Mouse (Mus musculus): ENCODE measurements around the gene Tuba3a. TPM values are rescaled to one million over a fixed set of nuclear protein-coding genes. Genes with fewer than 3 reads are reported as not detected.

Gene Tuba3a
- total RNA-seq, 1 experiment = 84.8 TPM

GRCm38 (mm10) chr6:125238396-125238795 lies 47.4 kb downstream of the Tuba3a start:
- no peaks in the 10 kb centered on the region for H3K36me3 ChIP-seq (ENCODE audit: control insufficient read depth, insufficient read depth, low read length, poor library complexity, severe bottlenecking)
- no peaks in the 10 kb centered on the region for H3K9me3 ChIP-seq (ENCODE audit: control insufficient read depth, insufficient read depth, low read depth, low read length)
- no peak for TF ChIP-seq HCFC1 (IDR thresholded peaks at IDR 0.05; ENCODE audit: borderline replicate concordance, insufficient read depth, low read length)
- no peak for TF ChIP-seq ZC3H11A (IDR thresholded peaks at IDR 0.05; ENCODE audit: borderline replicate concordance, low read depth, low read length)
- no peak for TF ChIP-seq CHD2 (IDR thresholded peaks at IDR 0.05; ENCODE audit: low read depth, low read length)
- no peak for TF ChIP-seq MAFK (IDR thresholded peaks at IDR 0.05; ENCODE audit: insufficient read depth, low read depth, low read length)
- TF ChIP-seq ZNF384 (IDR thresholded peaks at IDR 0.05; ENCODE audit: low read depth, low read length) = no peak
- in situ Hi-C loops (cut with MboI; ENCODE audit: low sequenced_read_pairs in 2 of 2, unreplicated experiment in 2 of 2) = no loop called here
- peaks cover 0 to 6% of the 10 kb centered on the region in 2 experiments; a peak in 1 of 4 replicates for H3K4me1 ChIP-seq (ENCODE audit: control insufficient read depth in 2 of 2, insufficient read depth in 2 of 2, low read length in 2 of 2, poor library complexity in 1 of 2)
- DNase-seq (ENCODE audit: low read depth, low spot score) = no peak
- no peak overlapping the region for H3K9ac ChIP-seq (ENCODE audit: insufficient read depth, low read depth, low read length, poor library complexity, severe bottlenecking)
- no peak overlapping the region for H3K4me3 ChIP-seq (ENCODE audit: insufficient read depth in 1 of 2, low read depth in 1 of 2, low read length in 2 of 2, poor library complexity in 1 of 2, severe bottlenecking in 1 of 2)
- H3K27ac ChIP-seq (ENCODE audit: insufficient read depth, low read depth, low read length, poor library complexity, severe bottlenecking) = no peak overlapping the region

GRCm38 (mm10) chr6:125237421-125237820 lies 48.4 kb downstream of the Tuba3a start:
- in situ Hi-C loops (cut with MboI; ENCODE audit: low sequenced_read_pairs in 2 of 2, unreplicated experiment in 2 of 2) = no loop called here
- Histone ChIP-seq H3K36me3 (ENCODE audit: control insufficient read depth, insufficient read depth, low read length, poor library complexity, severe bottlenecking) (no peaks in the 10 kb centered on the region), H3K27ac (ENCODE audit: insufficient read depth, low read depth, low read length, poor library complexity, severe bottlenecking) (no peak overlapping the region), H3K4me1 (ENCODE audit: control insufficient read depth in 2 of 2, insufficient read depth in 2 of 2, low read length in 2 of 2, poor library complexity in 1 of 2) (peaks cover 0 to 6% of the 10 kb centered on the region in 2 experiments; a peak in 1 of 4 replicates), H3K4me3 (ENCODE audit: insufficient read depth in 1 of 2, low read depth in 1 of 2, low read length in 2 of 2, poor library complexity in 1 of 2, severe bottlenecking in 1 of 2) (no peak overlapping the region), H3K9me3 (ENCODE audit: control insufficient read depth, insufficient read depth, low read depth, low read length) (no peaks in the 10 kb centered on the region), H3K9ac (ENCODE audit: insufficient read depth, low read depth, low read length, poor library complexity, severe bottlenecking) (no peak overlapping the region)
- TF ChIP-seq HCFC1 (IDR thresholded peaks at IDR 0.05; ENCODE audit: borderline replicate concordance, insufficient read depth, low read length) = no peak
- TF ChIP-seq CHD2 (IDR thresholded peaks at IDR 0.05; ENCODE audit: low read depth, low read length) = no peak
- no peak for TF ChIP-seq ZNF384 (IDR thresholded peaks at IDR 0.05; ENCODE audit: low read depth, low read length)
- TF ChIP-seq ZC3H11A (IDR thresholded peaks at IDR 0.05; ENCODE audit: borderline replicate concordance, low read depth, low read length) = no peak
- TF ChIP-seq MAFK (IDR thresholded peaks at IDR 0.05; ENCODE audit: insufficient read depth, low read depth, low read length) = no peak
- no peak for DNase-seq (ENCODE audit: low read depth, low spot score)

GRCm38 (mm10) chr6:125236782-125237181 lies 49.1 kb downstream of the Tuba3a start, which contains the start of gene Cd27:
Gene Cd27 (minus strand): TSS chr6:125237010.
- in situ Hi-C loops (cut with MboI; ENCODE audit: low sequenced_read_pairs in 2 of 2, unreplicated experiment in 2 of 2) = no loop called here
- H3K4me1 ChIP-seq (ENCODE audit: control insufficient read depth in 2 of 2, insufficient read depth in 2 of 2, low read length in 2 of 2, poor library complexity in 1 of 2) = peaks cover 3 to 7% of the 10 kb centered on the region in 2 experiments; a peak in 3 of 4 replicates
- TF ChIP-seq ZNF384 (IDR thresholded peaks at IDR 0.05; ENCODE audit: low read depth, low read length) = no peak
- no peak for TF ChIP-seq CHD2 (IDR thresholded peaks at IDR 0.05; ENCODE audit: low read depth, low read length)
- no peak for TF ChIP-seq ZC3H11A (IDR thresholded peaks at IDR 0.05; ENCODE audit: borderline replicate concordance, low read depth, low read length)
- no peak for TF ChIP-seq MAFK (IDR thresholded peaks at IDR 0.05; ENCODE audit: insufficient read depth, low read depth, low read length)
- TF ChIP-seq HCFC1 (IDR thresholded peaks at IDR 0.05; ENCODE audit: borderline replicate concordance, insufficient read depth, low read length) = no peak
- DNase-seq (ENCODE audit: low read depth, low spot score) = no peak
- no peaks in the 10 kb centered on the region for H3K36me3 ChIP-seq (ENCODE audit: control insufficient read depth, insufficient read depth, low read length, poor library complexity, severe bottlenecking)
- no peak within 1 kb of the TSS for H3K4me3 ChIP-seq (ENCODE audit: insufficient read depth in 1 of 2, low read depth in 1 of 2, low read length in 2 of 2, poor library complexity in 1 of 2, severe bottlenecking in 1 of 2)
- H3K9me3 ChIP-seq (ENCODE audit: control insufficient read depth, insufficient read depth, low read depth, low read length) = no peaks in the 10 kb centered on the region
- no peak within 1 kb of the TSS for H3K9ac ChIP-seq (ENCODE audit: insufficient read depth, low read depth, low read length, poor library complexity, severe bottlenecking)
- no peak within 1 kb of the TSS for H3K27ac ChIP-seq (ENCODE audit: insufficient read depth, low read depth, low read length, poor library complexity, severe bottlenecking)

GRCm38 (mm10) chr6:125236341-125236740 lies 49.5 kb downstream of the Tuba3a start:
- no peak for DNase-seq (ENCODE audit: low read depth, low spot score)
- H3K4me1 ChIP-seq (ENCODE audit: control insufficient read depth in 2 of 2, insufficient read depth in 2 of 2, low read length in 2 of 2, poor library complexity in 1 of 2) = peaks cover 3 to 9% of the 10 kb centered on the region in 2 experiments; a peak in 3 of 4 replicates
- H3K36me3 ChIP-seq (ENCODE audit: control insufficient read depth, insufficient read depth, low read length, poor library complexity, severe bottlenecking) = no peaks in the 10 kb centered on the region
- H3K9ac ChIP-seq (ENCODE audit: insufficient read depth, low read depth, low read length, poor library complexity, severe bottlenecking) = no peak overlapping the region
- H3K27ac ChIP-seq (ENCODE audit: insufficient read depth, low read depth, low read length, poor library complexity, severe bottlenecking) = no peak overlapping the region
- no peak for TF ChIP-seq ZC3H11A (IDR thresholded peaks at IDR 0.05; ENCODE audit: borderline replicate concordance, low read depth, low read length)
- no peak for TF ChIP-seq HCFC1 (IDR thresholded peaks at IDR 0.05; ENCODE audit: borderline replicate concordance, insufficient read depth, low read length)
- TF ChIP-seq MAFK (IDR thresholded peaks at IDR 0.05; ENCODE audit: insufficient read depth, low read depth, low read length) = no peak
- TF ChIP-seq CHD2 (IDR thresholded peaks at IDR 0.05; ENCODE audit: low read depth, low read length) = no peak
- TF ChIP-seq ZNF384 (IDR thresholded peaks at IDR 0.05; ENCODE audit: low read depth, low read length) = no peak
- in situ Hi-C loops (cut with MboI; ENCODE audit: low sequenced_read_pairs in 2 of 2, unreplicated experiment in 2 of 2) = no loop called here
- no peaks in the 10 kb centered on the region for H3K9me3 ChIP-seq (ENCODE audit: control insufficient read depth, insufficient read depth, low read depth, low read length)
- no peak overlapping the region for H3K4me3 ChIP-seq (ENCODE audit: insufficient read depth in 1 of 2, low read depth in 1 of 2, low read length in 2 of 2, poor library complexity in 1 of 2, severe bottlenecking in 1 of 2)

GRCm38 (mm10) chr6:125234520-125234828 lies 51.4 kb downstream of the Tuba3a start:
- H3K36me3 ChIP-seq (ENCODE audit: control insufficient read depth, insufficient read depth, low read length, poor library complexity, severe bottlenecking) = no peaks in the 10 kb centered on the region
- no peak overlapping the region for H3K9ac ChIP-seq (ENCODE audit: insufficient read depth, low read depth, low read length, poor library complexity, severe bottlenecking)
- no peaks in the 10 kb centered on the region for H3K9me3 ChIP-seq (ENCODE audit: control insufficient read depth, insufficient read depth, low read depth, low read length)
- H3K4me1 ChIP-seq (ENCODE audit: control insufficient read depth in 2 of 2, insufficient read depth in 2 of 2, low read length in 2 of 2, poor library complexity in 1 of 2) = peaks cover 3 to 17% of the 10 kb centered on the region in 2 experiments; a peak in 3 of 4 replicates
- H3K4me3 ChIP-seq (ENCODE audit: insufficient read depth in 1 of 2, low read depth in 1 of 2, low read length in 2 of 2, poor library complexity in 1 of 2, severe bottlenecking in 1 of 2) = no peak overlapping the region
- DNase-seq (ENCODE audit: low read depth, low spot score) = no peak
- TF ChIP-seq ZNF384 (IDR thresholded peaks at IDR 0.05; ENCODE audit: low read depth, low read length) (no peak), HCFC1 (IDR thresholded peaks at IDR 0.05; ENCODE audit: borderline replicate concordance, insufficient read depth, low read length) (no peak), MAFK (IDR thresholded peaks at IDR 0.05; ENCODE audit: insufficient read depth, low read depth, low read length) (no peak), ZC3H11A (IDR thresholded peaks at IDR 0.05; ENCODE audit: borderline replicate concordance, low read depth, low read length) (no peak), CHD2 (IDR thresholded peaks at IDR 0.05; ENCODE audit: low read depth, low read length) (no peak)
- no peak overlapping the region for H3K27ac ChIP-seq (ENCODE audit: insufficient read depth, low read depth, low read length, poor library complexity, severe bottlenecking)
- in situ Hi-C loops (cut with MboI; ENCODE audit: low sequenced_read_pairs in 2 of 2, unreplicated experiment in 2 of 2) = no loop called here

All from ES-E14 (cell line).